Mouse (Mus musculus): Measurements from ENCODE around the gene Cox15.

The Cox15 gene

DNA sequence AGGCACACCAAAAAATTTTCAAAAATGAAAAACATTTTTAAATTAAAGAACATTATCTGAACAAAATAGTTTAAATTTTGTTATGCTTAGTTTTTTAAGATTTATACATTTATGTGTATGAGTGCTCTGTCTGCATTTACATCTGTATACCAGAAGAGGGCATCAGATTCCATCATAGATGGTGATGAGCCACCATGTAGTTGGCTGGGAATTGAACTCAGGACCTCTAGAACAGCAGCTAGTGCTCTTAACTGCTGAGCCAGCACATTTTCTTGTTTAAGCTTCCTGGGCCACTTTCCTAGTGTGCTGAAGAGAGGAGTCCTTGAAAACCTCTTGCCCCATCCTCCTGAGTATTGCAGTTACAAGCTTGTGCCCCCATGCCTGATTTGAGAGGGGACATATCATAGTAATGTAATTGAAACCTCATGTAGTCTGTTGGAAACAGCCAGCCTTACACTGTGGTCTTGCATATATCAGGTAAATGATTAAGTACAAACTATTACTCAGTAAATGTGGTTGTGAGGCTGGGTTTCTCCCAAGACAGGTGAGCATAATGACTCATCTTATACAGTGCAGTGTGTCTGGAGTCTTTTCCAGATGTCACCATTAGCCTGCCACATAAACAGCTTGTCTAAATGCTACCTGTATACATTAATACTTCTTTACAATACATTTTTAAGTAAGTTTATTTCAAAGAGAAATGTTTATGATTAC lies 8.9 kb upstream of the Cox15 start:
- DNase-seq (ENCODE audit: low spot score in 2 of 2), result no peak

- DNase-seq (ENCODE audit: low spot score in 2 of 2), result peak; percentile 45 to 65
Observed at GRCm38 (mm10) chr19:43760504-43760903, 7.7 kb upstream of the Cox15 start.

DNA sequence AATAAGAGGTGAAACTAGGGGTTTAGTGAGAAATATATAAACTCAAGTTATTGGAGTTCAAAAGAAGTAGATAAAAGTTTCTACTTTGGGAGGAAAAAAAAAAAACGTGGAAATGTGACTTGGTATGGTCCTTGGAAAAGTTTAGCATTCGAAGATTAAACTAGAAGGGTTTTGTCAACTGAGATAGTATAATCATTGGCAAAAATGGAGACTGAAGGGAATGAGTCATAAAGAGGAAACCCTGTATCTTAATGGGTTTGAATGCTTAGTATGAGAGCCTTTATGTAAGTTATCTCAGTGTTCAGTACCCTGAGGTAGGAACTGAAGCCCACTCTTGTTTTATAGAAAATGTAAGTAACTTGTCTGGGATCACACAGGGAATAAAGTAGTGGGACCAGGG lies 2.1 kb upstream of the Cox15 start:
- no peak for DNase-seq (ENCODE audit: low spot score in 2 of 2)

- DNase-seq (ENCODE audit: low spot score in 2 of 2), result no peak
Observed at GRCm38 (mm10) chr19:43754237-43754636, 1.4 kb upstream of the Cox15 start.

DNA sequence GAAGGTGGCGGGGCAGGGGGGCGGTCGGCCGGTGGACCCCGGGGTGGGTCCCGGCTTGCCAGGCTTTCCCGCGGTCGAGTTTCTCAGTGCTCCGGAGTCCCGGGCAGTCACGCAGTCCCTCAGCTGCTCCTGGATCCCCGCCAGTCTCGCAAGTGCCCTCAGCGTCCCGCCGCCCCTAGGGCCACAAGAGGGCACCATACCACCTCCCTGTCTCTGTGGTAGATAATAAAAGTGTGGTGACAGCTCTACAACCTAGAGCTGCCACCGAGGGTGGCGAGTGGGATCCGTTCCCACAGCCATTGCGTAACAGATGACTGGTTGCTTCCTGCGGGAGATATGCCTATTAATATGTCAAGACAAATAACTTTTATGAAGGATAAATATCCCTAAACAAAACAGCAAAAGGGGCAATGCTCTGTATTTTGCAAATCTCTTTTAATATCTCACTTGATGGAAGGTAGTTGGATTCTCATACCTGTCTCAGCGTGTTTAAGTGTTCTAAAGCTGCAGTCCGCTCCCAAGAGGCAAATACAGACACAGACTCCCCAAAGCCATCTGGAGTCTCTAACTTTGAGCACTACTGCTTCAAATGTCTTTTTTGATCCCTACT lies 531 bp upstream of the Cox15 start:
- peak; percentile 70 to 90 for DNase-seq (ENCODE audit: low spot score in 2 of 2)

GRCm38 (mm10) chr19:43750008-43750407 lies 2.8 kb downstream of the Cox15 start:
- DNase-seq (ENCODE audit: low spot score in 2 of 2), result no peak

GRCm38 (mm10) chr19:43747877-43748276 lies 4.9 kb downstream of the Cox15 start:
- no peak for DNase-seq (ENCODE audit: low spot score in 2 of 2)

- no peak for DNase-seq (ENCODE audit: low spot score in 2 of 2)
Observed at GRCm38 (mm10) chr19:43745740-43746139, 7.1 kb downstream of the Cox15 start.

GRCm38 (mm10) chr19:43743401-43743800 lies 9.4 kb downstream of the Cox15 start:
- DNase-seq (ENCODE audit: low spot score in 2 of 2), result no peak

DNA sequence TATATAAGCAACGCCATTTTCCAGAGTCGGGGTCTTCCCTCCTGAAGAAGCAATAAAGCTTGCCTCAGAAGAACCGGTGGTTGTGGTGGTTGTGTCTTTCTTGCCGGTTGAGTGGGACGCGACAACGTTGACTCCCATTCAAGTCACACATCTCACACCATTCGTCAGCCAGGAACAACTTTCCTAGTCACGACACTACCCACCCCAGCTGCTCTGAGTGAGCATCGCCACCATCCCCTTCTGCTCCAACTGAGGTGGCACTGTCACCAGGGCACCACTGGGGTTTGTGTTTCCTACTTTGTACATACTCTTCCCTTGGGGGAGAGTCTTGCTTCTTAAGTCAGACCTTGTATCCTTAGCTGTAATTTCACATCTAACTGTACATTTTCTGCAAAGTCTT lies 14.4 kb downstream of the Cox15 start:
- no peak for DNase-seq (ENCODE audit: low spot score in 2 of 2)

GRCm38 (mm10) chr19:43731157-43731556 lies 21.6 kb downstream of the Cox15 start:
- no peak for DNase-seq (ENCODE audit: low spot score in 2 of 2)

DNA sequence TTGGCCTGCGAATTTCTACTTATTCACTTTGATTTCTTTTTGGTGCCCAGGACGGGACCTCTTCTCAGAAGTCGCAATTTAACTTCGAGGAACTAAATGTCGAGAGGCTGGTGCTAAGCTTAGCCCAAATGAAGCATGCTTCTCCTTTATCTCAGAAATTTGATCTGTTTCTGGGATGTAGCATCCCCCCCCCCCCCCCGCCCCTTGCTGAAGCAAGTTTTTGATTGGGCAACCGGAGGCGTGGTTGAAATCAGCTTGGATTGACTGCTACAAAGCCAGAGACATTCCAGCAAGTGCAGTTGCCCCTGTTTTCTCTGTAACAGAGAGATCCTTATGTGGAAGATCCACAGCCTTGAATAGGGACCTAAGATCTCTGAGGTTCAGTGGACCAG lies 22.8 kb downstream of the Cox15 start:
- DNase-seq (ENCODE audit: low spot score in 2 of 2), result no peak

- DNase-seq (ENCODE audit: low spot score in 2 of 2), result no peak
Observed at GRCm38 (mm10) chr19:43729296-43730036, 23.3 kb downstream of the Cox15 start.

DNA sequence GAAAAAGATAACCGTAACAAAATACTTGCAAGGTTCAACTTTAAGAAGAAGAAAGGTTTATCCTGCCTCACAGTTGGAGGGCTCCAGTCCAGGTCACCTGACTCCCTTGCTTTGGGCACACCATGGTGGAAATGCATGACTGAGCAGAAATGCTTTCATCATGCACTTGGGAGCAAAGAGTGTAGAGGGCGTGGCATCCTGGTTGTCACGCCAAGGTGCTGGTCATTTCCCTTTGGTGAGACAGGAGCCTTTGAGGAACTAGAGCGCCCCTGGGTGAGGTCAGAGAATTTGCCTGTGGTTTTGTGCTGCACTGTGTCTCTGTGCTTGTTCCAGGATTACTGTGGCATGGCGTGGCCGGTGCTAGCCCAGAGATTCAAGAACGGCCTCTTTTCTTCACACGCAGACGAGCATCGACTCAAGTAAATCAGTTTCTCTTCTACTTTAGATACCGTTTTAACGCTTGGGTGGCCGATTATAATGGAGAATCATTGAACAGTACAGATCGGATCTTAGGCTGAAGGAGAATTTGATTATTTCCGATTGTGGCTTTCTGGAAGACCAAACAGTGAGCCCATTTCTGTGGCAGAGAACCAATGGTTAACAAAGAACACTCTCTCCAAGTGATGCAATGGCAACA lies 26.2 kb downstream of the Cox15 start:
- DNase-seq (ENCODE audit: low spot score in 2 of 2), result no peak

- no peak for DNase-seq (ENCODE audit: low spot score in 2 of 2)
Observed at GRCm38 (mm10) chr19:43724821-43725220, 28.0 kb downstream of the Cox15 start.

DNA sequence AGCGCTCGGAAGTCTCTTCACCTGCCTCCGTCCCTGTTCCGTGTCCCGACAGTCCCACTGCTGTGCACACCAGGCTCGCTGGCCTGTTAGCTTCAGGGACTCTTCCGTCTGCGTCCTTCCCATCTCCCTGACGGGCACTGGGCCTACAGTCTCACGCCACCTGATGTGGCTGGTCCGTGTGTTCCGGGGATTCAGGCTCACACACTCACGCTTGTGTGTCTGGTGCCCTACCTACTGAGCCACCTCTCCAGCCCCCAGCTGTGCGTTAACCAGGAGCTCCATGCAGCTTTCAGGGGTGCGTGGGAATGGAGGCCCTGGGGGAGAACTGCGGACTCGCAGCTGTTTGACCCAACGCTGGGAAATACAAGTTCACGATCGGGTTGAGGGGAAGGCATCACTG lies 28.6 kb downstream of the Cox15 start:
- no peak for DNase-seq (ENCODE audit: low spot score in 2 of 2)

DNA sequence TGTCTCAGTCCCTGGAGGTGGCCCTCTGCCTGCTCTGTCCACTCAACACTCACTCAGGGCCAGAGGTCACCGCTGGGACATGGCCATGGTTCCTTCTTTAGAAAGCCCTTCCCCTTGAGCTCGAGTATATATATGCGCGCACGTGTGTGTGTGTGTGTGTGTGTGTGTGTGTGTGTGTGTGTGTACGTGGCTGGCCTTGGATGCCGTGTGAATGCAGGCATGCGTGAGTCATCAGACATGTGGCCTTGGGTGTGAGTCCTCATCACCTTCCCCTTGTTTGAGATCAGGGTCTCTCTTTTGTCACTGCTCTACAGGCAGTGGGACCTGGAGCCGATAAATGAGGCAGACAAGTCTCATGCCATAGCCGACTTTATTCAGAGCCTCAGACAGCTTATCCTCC lies 29.3 kb downstream of the Cox15 start:
- no peak for DNase-seq (ENCODE audit: low spot score in 2 of 2)

- no peak for DNase-seq (ENCODE audit: low spot score in 2 of 2)
Observed at GRCm38 (mm10) chr19:43722891-43723290, 29.9 kb downstream of the Cox15 start.

DNA sequence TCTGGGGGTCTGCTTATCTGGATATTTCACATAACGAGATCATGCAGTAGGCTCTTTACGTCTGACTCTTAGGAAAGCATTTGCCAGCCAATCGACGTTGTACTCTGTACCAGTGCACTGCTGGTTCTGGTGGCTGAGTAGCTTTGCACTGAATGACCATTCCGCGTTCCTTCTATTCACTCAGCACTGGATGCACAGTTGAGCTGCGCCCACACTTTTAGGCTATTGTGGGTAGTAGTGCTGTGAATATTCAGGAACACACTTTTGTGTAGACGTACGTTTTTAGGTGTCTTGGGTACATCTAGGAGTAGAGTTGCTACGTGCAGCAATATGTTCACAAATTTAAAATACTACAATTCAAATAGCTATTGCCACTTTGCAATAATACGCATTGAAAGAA lies 32.7 kb downstream of the Cox15 start:
- DNase-seq (ENCODE audit: low spot score in 2 of 2), result no peak

GRCm38 (mm10) chr19:43711971-43712370 lies 40.8 kb downstream of the Cox15 start:
- DNase-seq (ENCODE audit: low spot score in 2 of 2), result no peak

DNA sequence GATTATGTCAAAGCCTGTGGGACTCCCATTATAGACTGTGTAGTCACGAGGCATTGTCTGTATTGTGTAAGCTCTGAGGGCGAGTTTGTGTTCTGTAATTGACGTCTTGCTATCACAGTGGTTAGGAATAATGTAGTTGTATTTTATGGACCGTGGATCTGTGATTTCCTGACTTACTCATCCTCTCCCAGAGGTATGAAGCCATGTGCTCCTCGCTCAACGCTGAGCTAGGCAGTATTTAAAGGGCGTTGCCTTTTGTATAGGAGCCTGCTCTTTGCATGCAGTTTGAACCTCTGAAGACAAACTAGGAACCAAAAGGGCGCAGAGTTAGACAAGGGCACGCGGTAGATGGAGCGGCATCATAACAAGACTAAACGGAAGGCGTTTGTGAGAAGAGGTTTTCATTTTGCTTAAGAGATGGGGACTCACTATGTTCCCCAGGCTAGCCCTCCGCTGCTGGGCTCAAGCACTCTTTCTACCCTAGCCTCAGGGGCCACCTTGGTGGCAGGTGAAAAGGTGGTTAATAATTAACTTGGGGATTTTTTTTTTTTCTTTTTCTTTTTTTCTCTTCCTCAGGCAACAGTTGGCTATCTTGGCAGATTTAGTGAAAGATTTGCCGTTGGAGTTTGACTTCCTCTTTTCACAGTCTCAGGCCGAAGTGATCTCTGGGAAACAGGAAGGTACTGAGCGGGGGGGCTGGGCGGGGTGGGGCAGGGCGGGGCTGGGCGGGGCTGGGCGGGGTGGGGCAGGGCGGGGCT lies 41.5 kb downstream of the Cox15 start:
- no peak for DNase-seq (ENCODE audit: low spot score in 2 of 2)

GRCm38 (mm10) chr19:43709317-43709716 lies 43.5 kb downstream of the Cox15 start:
- no peak for DNase-seq (ENCODE audit: low spot score in 2 of 2)

Data from cerebellum, postnatal 4 days (tissue).